Mouse (Mus musculus) intestine, embryonic 14.5 days (tissue): ENCODE results near the gene Msi2. TPM values are rescaled to one million over a fixed set of nuclear protein-coding genes. Genes with fewer than 3 reads are reported as not detected.

Experiments used
- ATAC-seq: fragments of 200-750 bp; cut with Nextera tagmentation; replicated peaks from 2 replicates; pipeline ENCODE4 v1.8.0; 2017; ENCODE audit warnings: low read depth, moderate number of reproducible peaks, moderate TSS enrichment, moderate library complexity; ENCODE audit not compliant: low FRiP score, low TSS enrichment
- DNase-seq: peaks from one replicate; pipeline ENCODE4 v3.0.0-alpha.2; 2018; ENCODE audit warnings: low spot score
- H3K27ac ChIP-seq: fragments of 300-500 bp; sonication (generic); 2 replicates; pipeline ENCODE4 v1.5.1; 2014; ENCODE audit warnings: low read depth, mild to moderate bottlenecking, control low read depth
- H3K27me3 ChIP-seq: fragments of 300-500 bp; sonication (generic); replicated peaks from 2 replicates; pipeline ENCODE4 v1.6.1; 2014; ENCODE audit warnings: low read length, control low read depth; ENCODE audit not compliant: control insufficient read depth, insufficient read depth
- H3K36me3 ChIP-seq: fragments of 300-500 bp; sonication (generic); 2 replicates; pipeline ENCODE4 v1.6.1; 2014; ENCODE audit warnings: low read length, control low read depth; ENCODE audit not compliant: control insufficient read depth, insufficient read depth
- H3K4me1 ChIP-seq: fragments of 300-500 bp; sonication (generic); replicated peaks from 2 replicates; pipeline ENCODE4 v1.6.1; 2014; ENCODE audit warnings: low read length, control low read depth, mixed read lengths; ENCODE audit not compliant: control insufficient read depth, insufficient read depth
- H3K4me2 ChIP-seq: fragments of 300-500 bp; sonication (generic); 2 replicates; pipeline ENCODE4 v1.6.1; 2014; ENCODE audit warnings: low read length
- H3K4me3 ChIP-seq: fragments of 300-500 bp; sonication (generic); 2 replicates; pipeline ENCODE4 v1.5.1; 2014; ENCODE audit warnings: low read depth, low read length, control low read depth, mixed read lengths
- H3K9ac ChIP-seq: fragments of 300-500 bp; sonication (generic); 2 replicates; pipeline ENCODE4 v1.6.1; 2014; ENCODE audit warnings: mild to moderate bottlenecking, low read length
- H3K9me3 ChIP-seq: fragments of 300-500 bp; sonication (generic); 2 replicates; pipeline ENCODE4 v1.6.1; 2016; ENCODE audit warnings: low read length, control low read depth; ENCODE audit not compliant: control insufficient read depth
- WGBS: fragments of 180-500 bp; shearing (Covaris S2); extraction: QIAGEN DNeasy Blood & Tissue Kit; methylation state at CpG from one replicate; pipeline ENCODE4 v1.1.7; 2014; 5-methylcytosine and 5-hydroxymethylcytosine counted together
- polyA plus RNA-seq: library from polyadenylated mRNA; unstranded; fragments of >200 nt; fragmentation: Nextera tagmentation; extraction: Ambion mirVana; gene quantifications from 2 replicates; pipeline ENCODE4 v1.2.1, GENCODE M21; 2014

The Msi2 gene
- polyA plus RNA-seq, 1 experiment from 2014 or later: 13.6 TPM

GRCm38 (mm10) chr11:88676597-88676996 lies 41.7 kb downstream of the Msi2 start:
- no peak overlapping the region for H3K27ac ChIP-seq
- WGBS: 77% methylated on average over 2 of the region's 2 CpGs
- peaks cover 16% of the 10 kb centered on the region for H3K4me1 ChIP-seq

GRCm38 (mm10) chr11:88675526-88676353 lies 42.6 kb downstream of the Msi2 start:
- no peaks in the 10 kb centered on the region for H3K27me3 ChIP-seq
- no peak overlapping the region for H3K9ac ChIP-seq
- DNase-seq (no peak), ATAC-seq (no peak)
- no peak overlapping the region for H3K4me3 ChIP-seq
- no peak overlapping the region for H3K4me2 ChIP-seq
- 54% methylated on average over 18 of the region's 18 CpGs for WGBS
- H3K9me3 ChIP-seq: no peaks in the 10 kb centered on the region
- H3K27ac ChIP-seq: 0 out of 2 replicates have a peak overlapping the region, but pooled peaks have one; percentile 28
- peaks cover 30% of the 10 kb centered on the region for H3K36me3 ChIP-seq
- H3K4me1 ChIP-seq: peaks cover 13% of the 10 kb centered on the region

More at GRCm38 (mm10) chr11:88676597-88676996, 41.7 kb downstream of the Msi2 start:
- Histone ChIP-seq H3K4me3 (no peak overlapping the region), H3K9me3 (no peaks in the 10 kb centered on the region), H3K4me2 (no peak overlapping the region), H3K27me3 (no peaks in the 10 kb centered on the region), H3K9ac (no peak overlapping the region), H3K36me3 (peaks cover 22% of the 10 kb centered on the region)
- ATAC-seq (no peak), DNase-seq (no peak)

GRCm38 (mm10) chr11:88674075-88674474 lies 44.2 kb downstream of the Msi2 start:
- ATAC-seq (no peak), DNase-seq (no peak)
- H3K36me3 ChIP-seq: peaks cover 33% of the 10 kb centered on the region
- no peak overlapping the region for H3K4me3 ChIP-seq
- peaks cover 13% of the 10 kb centered on the region for H3K4me1 ChIP-seq
- no peak overlapping the region for H3K9ac ChIP-seq
- 94% methylated on average over 9 of the region's 9 CpGs for WGBS
- no peak overlapping the region for H3K27ac ChIP-seq
- no peaks in the 10 kb centered on the region for H3K9me3 ChIP-seq
- no peak overlapping the region for H3K4me2 ChIP-seq
- H3K27me3 ChIP-seq: no peaks in the 10 kb centered on the region

GRCm38 (mm10) chr11:88670925-88671324 lies 47.4 kb downstream of the Msi2 start:
- Histone ChIP-seq H3K9ac (no peak overlapping the region), H3K27me3 (no peaks in the 10 kb centered on the region), H3K4me3 (no peak overlapping the region), H3K4me1 (peaks cover 6% of the 10 kb centered on the region), H3K4me2 (no peak overlapping the region), H3K27ac (no peak overlapping the region), H3K36me3 (peaks cover 48% of the 10 kb centered on the region), H3K9me3 (no peaks in the 10 kb centered on the region)
- 87% methylated on average over 5 of the region's 5 CpGs for WGBS
- ATAC-seq: no peak
- no peak for DNase-seq

- H3K27me3 ChIP-seq: no peaks in the 10 kb centered on the region
- H3K4me2 ChIP-seq: no peak overlapping the region
- 81% methylated on average over 7 of the region's 7 CpGs for WGBS
- no peaks in the 10 kb centered on the region for H3K9me3 ChIP-seq
- H3K9ac ChIP-seq: no peak overlapping the region
- ATAC-seq (no peak), DNase-seq (no peak)
- H3K4me1 ChIP-seq: no peaks in the 10 kb centered on the region
- peaks cover 39% of the 10 kb centered on the region for H3K36me3 ChIP-seq
- no peak overlapping the region for H3K27ac ChIP-seq
- no peak overlapping the region for H3K4me3 ChIP-seq
These were observed 49.2 kb downstream of the Msi2 start for GRCm38 (mm10) chr11:88669106-88669505.

GRCm38 (mm10) chr11:88668345-88668744 lies 50.0 kb downstream of the Msi2 start:
- Histone ChIP-seq H3K27ac (no peak overlapping the region), H3K27me3 (no peaks in the 10 kb centered on the region), H3K4me3 (no peak overlapping the region), H3K9ac (no peak overlapping the region), H3K4me2 (no peak overlapping the region), H3K4me1 (no peaks in the 10 kb centered on the region), H3K9me3 (no peaks in the 10 kb centered on the region), H3K36me3 (peaks cover 37% of the 10 kb centered on the region)
- DNase-seq (no peak), ATAC-seq (no peak)
- WGBS: 93% methylated on average over 14 of the region's 14 CpGs

GRCm38 (mm10) chr11:88665799-88666198 lies 52.5 kb downstream of the Msi2 start:
- no peak overlapping the region for H3K27ac ChIP-seq
- H3K9ac ChIP-seq: no peak overlapping the region
- no peaks in the 10 kb centered on the region for H3K9me3 ChIP-seq
- H3K4me2 ChIP-seq: no peak overlapping the region
- no peak overlapping the region for H3K4me3 ChIP-seq
- ATAC-seq: no peak
- WGBS: 85% methylated on average over 15 of the region's 15 CpGs
- peaks cover 10% of the 10 kb centered on the region for H3K4me1 ChIP-seq
- H3K36me3 ChIP-seq: peaks cover 23% of the 10 kb centered on the region
- DNase-seq: no peak
- no peaks in the 10 kb centered on the region for H3K27me3 ChIP-seq

GRCm38 (mm10) chr11:88661444-88662180 lies 56.7 kb downstream of the Msi2 start:
- no peaks in the 10 kb centered on the region for H3K27me3 ChIP-seq
- peaks cover 14% of the 10 kb centered on the region for H3K4me1 ChIP-seq
- H3K9ac ChIP-seq: no peak overlapping the region
- H3K27ac ChIP-seq: no peak overlapping the region
- WGBS: 68% methylated on average over 11 of the region's 11 CpGs
- no peak overlapping the region for H3K4me3 ChIP-seq
- peaks cover 25% of the 10 kb centered on the region for H3K36me3 ChIP-seq
- DNase-seq (no peak), ATAC-seq (no peak)
- H3K4me2 ChIP-seq: no peak overlapping the region
- H3K9me3 ChIP-seq: no peaks in the 10 kb centered on the region
